Mouse (Mus musculus) heart, adult 8-10 months (tissue): ENCODE results near the gene Rnf114. TPM values are rescaled to one million over a fixed set of nuclear protein-coding genes. Genes with fewer than 3 reads are reported as not detected.

ENCODE experiments used
- DNase-seq: peaks from one replicate; pipeline ENCODE4 v3.0.0; 2022; ENCODE audit warnings: low spot score
- total RNA-seq, 4 experiments: library from RNA; stranded (reverse); gene quantifications; 2 replicates each; pipeline ENCODE4 v1.2.4; 2022

The Rnf114 gene
- total RNA-seq = 10 to 100 TPM; 66.2 to 82.2 (median 75.4) TPM

DNA sequence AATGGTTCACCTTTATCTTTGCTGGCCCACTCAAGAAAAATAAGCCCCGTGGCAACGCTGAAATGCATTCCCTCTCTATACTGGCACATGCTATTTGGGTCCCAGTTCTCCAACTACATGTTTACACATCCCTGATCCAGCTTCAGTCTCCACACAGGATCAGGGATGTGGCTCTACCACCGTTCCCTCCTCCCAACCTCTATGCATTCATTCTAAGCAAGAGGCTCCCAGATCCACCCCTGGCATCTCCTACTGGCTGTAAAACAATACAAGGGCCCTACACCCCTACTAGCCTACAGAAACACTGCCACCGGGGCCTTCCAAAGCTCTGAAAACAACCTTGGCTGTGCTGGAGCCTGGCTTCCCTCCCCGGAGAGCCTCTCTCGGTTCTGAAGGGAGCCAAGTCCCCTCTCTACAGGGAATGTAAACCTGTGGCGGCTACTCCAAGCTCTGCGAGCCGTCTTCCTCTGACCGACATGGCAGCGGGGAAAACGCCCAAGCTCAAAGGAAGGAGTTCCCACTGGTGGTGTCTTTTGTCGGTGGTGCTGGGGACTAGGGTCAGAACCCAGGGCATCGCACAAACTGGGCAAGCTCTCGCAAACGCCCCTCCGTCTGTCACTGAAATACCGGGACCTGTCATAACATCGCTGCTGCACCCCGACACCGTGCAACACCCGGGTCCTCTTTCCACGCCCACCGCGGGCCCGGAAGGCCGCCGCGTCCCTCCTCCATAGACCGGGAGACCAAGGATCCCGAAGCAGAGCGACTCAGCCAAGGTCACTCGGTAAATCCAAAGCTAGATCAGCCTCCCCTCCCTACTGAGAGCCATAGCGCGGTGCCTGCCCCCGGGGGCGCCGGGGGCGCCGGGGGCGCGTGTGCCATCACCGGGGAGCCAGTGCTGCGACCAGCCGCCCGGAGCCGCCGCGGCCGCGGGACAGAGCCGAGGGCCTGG lies at the start of gene Rnf114:
Gene Rnf114, plus strand, starts transcription at position 889 of the 952 bp plus-strand sequence.
- DNase-seq = no peak

- DNase-seq = no peak
These were observed 48.8 kb upstream of the Rnf114 start for GRCm38 (mm10) chr2:167443411-167444193.

- no peak for DNase-seq
These were observed 46.3 kb upstream of the Rnf114 start for GRCm38 (mm10) chr2:167445911-167446780.

GRCm38 (mm10) chr2:167447207-167447606 lies 45.2 kb upstream of the Rnf114 start:
- DNase-seq = no peak

GRCm38 (mm10) chr2:167447629-167448028 lies 44.8 kb upstream of the Rnf114 start:
- no peak for DNase-seq

GRCm38 (mm10) chr2:167449331-167450275 lies 42.8 kb upstream of the Rnf114 start:
- DNase-seq = no peak

GRCm38 (mm10) chr2:167450647-167451046 lies 41.8 kb upstream of the Rnf114 start:
- no peak for DNase-seq

- no peak for DNase-seq
These were observed 38.6 kb upstream of the Rnf114 start for GRCm38 (mm10) chr2:167453814-167454213.

DNA sequence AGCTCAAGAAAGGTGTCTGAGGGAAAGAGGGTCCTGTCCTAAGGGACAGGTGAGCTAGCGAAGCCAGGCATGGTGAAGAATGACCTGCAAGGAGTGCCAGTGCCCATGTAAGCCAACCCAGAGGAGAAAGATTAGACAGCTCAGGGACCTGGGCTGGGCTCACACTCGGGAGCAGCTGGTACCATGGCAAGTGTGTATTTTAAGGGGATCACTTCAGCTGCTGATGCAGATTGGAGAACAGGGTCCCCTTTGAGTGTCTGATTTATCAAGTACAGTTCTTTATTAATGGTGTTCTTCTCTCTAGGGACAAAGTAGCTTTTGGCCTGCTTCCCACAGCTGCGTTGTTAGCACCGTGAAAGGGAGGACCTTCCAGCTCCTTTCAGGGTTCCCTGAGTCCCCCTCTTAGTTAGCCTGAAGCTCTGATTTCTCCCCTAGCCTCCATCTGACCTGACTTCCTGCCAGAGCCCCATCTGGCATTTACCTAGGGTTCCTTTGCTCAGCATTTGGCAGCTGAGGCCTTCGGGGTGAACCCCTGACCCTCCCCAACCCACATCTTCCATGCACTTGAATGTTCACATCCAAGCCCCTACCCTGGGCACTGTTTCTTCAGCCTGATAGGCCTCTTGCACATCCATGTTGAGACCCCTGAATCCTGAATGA lies 36.0 kb upstream of the Rnf114 start:
- no peak for DNase-seq

DNA sequence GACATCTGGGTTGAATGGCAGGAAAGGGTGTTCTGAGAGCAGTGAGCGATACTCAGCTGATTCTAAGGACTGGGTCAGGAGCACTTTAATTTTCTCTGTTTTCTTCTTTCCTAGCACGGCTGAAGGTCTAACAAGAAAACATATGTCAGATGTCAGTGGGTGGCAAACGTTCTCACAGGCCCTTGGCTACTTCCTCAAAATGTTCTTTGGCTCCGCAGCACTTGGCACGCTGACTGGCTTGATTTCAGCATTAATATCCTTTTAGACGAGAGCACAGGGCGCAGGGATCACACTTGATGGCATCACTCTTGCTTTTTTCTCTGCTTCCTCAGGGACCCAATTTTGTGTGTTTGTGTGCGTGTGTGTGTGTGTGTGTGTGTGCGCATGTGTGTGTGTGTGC lies 35.2 kb upstream of the Rnf114 start:
- no peak for DNase-seq

DNA sequence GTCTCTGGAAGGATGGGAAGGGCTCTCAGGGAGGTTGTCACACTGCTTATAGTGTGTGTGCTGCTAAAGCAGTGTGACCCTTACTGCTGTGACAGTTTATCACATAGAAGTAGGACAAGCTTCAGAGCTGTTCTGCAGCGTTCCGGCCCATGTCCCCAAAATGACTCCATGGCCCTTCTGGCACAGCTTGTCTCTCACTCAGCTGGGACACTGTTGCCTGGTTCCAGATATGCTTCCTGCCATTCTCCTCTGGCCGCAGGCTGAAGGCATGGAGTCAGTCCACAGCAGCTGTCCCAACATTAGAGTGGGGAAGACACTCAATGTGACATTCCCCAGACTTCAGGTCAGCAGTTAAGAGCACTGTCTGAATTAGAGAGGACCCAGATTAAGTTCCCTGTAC lies 33.9 kb upstream of the Rnf114 start:
- no peak for DNase-seq

DNA sequence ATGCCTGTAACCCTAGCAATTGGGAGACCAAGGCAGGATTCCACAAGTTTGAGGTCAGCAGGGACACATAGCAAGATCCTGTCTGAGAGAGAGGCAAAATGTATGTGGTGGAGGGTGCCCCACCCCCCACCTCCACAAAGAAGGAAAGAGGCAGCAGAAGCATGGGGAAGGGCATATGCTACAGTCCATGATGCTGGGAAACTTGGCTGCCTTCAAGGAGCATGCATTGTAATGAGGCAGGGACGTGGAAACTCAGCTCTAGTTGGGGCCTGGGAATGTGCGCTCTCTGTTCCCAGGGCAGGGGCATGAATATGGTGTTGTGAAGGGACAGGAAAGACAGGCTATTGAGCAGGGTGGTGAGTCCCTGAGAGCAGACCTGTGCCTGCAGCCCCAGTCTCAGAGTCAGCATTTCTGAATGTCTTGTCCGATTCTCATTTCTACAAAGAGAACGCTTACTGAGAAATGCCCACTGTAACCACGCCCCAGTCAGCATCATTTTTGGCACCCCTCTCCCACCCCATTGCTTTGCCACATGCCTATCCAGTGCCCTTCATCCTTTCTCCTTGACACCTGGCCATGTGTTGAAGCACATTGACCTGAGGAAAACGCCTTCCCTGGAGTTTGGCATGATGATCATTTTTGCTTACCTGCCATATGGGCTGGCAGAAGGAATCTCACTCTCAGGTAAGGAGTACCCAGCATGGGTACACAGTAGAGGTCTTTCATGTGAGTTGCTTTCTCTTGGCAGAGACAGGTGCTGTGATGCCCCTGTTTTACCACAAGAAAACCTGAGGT lies 33.2 kb upstream of the Rnf114 start:
- no peak for DNase-seq

GRCm38 (mm10) chr2:167462954-167463353 lies 29.5 kb upstream of the Rnf114 start:
- DNase-seq = peak; percentile 44

DNA sequence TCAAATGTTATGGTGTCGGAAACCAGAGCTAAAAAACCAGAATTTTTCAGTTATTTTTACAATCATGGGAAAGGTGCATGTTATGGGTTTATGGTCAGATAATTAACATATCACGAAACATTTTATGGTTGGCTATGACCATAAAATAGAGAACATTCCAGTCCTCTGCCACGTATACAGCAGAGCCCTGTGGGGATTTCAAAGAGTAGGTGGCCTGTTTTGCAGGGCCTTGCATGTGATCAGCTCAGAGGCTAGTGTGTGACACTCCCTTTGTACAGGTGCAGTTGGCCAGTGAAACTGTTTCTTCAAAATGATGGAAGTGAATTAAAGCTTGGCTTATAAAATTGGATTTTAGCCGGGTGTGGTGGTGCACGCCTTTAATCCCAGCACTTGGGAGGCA lies 28.6 kb upstream of the Rnf114 start:
- no peak for DNase-seq

DNA sequence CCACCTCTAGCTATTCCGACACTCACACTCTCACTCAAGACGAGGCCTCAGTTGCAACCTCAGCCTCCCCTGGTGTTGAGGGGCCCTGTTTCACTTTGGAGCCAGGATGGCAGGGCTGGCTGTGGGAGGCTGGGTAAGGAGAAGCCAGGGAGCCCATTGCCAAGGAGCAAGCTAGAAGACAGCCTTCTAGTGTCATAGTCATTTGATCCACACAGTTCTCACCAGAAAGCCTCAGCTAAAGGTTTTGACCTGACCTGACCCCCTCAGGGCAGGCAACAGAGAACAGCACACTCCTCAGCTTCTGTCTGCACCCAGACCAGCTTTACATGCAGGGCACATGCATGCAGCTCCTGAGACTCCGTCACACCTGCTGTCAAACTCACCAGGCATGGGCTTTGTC lies 26.5 kb upstream of the Rnf114 start:
- DNase-seq = no peak

DNA sequence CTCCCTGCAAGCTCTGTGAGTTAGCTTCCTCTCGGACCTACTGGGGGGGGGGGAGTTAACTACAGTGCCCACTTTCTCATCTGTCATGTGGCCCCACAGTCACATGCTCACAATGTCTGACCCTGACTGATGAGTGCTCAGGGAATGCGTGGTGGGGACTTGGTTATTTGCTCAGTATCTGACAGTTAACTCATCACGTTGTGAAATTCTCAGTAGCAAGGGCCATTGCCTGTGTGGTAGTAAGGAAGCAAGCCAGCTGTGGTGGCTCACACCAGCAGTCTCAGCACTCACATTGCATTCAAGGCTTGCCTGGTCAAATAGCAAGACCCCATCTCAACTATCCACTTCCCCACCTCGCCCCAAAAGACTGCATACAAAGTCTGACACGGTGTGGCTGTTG lies 25.2 kb upstream of the Rnf114 start:
- DNase-seq = no peak

DNA sequence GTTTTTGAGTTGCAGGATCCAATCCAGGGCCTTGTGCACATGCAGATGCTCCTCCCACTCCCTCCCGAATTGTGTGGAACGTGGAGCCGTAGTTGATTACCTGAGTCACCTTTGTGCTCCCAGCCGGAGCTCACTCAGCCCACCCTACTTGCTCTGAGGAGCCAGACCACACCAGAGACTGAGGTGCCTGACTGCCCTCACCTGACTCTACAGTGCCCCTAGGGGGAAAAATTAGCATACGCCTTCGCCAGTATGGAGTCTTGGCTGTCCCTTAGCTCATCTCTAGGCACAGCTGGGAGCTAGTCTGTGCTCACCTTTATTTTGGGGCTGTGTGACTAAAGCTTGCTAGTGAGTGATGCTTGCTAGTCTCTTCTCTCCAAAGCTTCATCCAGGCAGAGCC lies 24.0 kb upstream of the Rnf114 start:
- DNase-seq = no peak

GRCm38 (mm10) chr2:167470611-167471010 lies 21.8 kb upstream of the Rnf114 start:
- no peak for DNase-seq

GRCm38 (mm10) chr2:167471585-167471984 lies 20.9 kb upstream of the Rnf114 start:
- DNase-seq = no peak
